Mouse (Mus musculus): ENCODE results near the gene Bloc1s5. TPM values are rescaled to one million over a fixed set of nuclear protein-coding genes. Genes with fewer than 3 reads are reported as not detected.

Bloc1s5 gene
- total RNA-seq, 1 experiment from 2014 or later = 6.2 TPM

GRCm38 (mm10) chr13:38624292-38624902 is 10.5 kb downstream of the Bloc1s5 start:
- ATAC-seq (ENCODE audit: extremely low read depth, insufficient number of reproducible peaks, low FRiP score, poor library complexity, severe bottlenecking) = no peak

DNA sequence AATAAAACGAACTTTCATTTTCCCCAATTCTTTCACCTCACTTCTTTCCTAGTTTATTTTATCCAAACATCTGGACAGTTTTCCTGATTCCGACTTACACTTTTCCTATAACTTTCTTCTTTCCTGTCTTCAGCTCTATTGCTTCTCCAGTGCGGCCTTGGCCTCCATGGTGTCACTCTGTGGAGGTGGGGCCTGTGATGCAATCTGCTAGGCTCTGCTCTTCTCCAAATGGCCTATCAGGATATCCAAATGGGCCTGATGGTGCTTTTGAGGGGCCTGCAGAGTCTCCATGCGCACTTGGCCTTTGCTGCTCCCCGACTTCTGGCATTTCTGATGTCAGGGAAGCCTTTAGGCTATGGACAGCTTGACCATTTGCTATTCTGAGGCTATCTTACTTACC is 11.6 kb downstream of the Bloc1s5 start:
- no peak for ATAC-seq (ENCODE audit: extremely low read depth, insufficient number of reproducible peaks, low FRiP score, poor library complexity, severe bottlenecking)

DNA sequence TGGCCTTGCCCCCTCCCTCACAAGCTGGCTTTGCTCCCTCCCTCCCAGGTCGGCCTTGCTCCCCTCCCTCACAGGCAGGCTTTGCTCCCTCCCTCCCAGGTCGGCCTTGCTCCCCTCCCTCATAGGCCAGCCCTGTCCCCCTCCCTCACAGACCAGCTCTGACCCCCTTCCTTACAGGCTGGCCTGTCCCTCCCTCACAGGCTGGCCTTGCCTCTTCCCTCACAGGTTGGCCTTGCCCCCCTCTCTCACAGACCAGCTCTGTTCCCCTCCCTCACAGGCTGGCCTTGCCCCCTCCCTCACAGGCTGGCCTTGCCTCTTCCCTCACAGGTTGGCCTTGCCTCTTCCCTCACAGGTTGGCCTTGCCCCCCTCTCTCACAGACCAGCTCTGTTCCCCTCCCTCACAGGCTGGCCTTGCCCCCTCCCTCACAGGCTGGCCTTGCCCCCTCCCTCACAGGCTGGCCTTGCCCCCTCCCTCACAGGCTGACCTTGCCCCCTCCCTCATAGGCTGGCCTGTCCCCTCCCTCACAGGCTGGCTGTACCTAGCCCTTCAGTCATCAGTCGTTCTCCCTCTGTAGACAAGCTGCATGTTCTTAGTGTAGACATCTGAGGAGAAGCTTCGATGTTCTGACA is 16.8 kb downstream of the Bloc1s5 start:
- ATAC-seq (ENCODE audit: extremely low read depth, insufficient number of reproducible peaks, low FRiP score, poor library complexity, severe bottlenecking) = peak; percentile 8; the same call in 1 of the 2 replicates

DNA sequence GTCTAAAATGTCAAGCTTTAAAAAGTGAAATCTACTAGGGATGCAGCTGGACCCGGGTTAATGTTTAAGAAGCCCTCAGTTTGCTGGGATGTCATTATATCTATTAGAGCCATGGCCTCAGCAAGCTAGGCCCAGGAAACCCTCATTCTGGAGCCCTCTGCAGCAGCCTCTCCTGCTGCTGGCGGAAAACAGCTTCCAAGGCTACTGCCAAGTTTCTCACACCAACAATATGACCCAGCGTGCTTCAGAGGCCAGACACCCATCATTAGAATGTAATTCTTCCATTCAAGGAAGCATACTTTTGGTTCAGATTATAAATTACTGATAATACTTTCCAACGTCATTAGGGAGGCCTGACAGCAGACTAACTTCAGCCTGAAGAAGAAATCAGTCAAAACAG is 18.0 kb downstream of the Bloc1s5 start:
- no peak for ATAC-seq (ENCODE audit: extremely low read depth, insufficient number of reproducible peaks, low FRiP score, poor library complexity, severe bottlenecking)

- no peak for ATAC-seq (ENCODE audit: extremely low read depth, insufficient number of reproducible peaks, low FRiP score, poor library complexity, severe bottlenecking)
These were observed 19.3 kb downstream of the Bloc1s5 start for GRCm38 (mm10) chr13:38615656-38616055.

- no peak for ATAC-seq (ENCODE audit: extremely low read depth, insufficient number of reproducible peaks, low FRiP score, poor library complexity, severe bottlenecking)
These were observed 20.6 kb downstream of the Bloc1s5 start for GRCm38 (mm10) chr13:38614298-38614697.

DNA sequence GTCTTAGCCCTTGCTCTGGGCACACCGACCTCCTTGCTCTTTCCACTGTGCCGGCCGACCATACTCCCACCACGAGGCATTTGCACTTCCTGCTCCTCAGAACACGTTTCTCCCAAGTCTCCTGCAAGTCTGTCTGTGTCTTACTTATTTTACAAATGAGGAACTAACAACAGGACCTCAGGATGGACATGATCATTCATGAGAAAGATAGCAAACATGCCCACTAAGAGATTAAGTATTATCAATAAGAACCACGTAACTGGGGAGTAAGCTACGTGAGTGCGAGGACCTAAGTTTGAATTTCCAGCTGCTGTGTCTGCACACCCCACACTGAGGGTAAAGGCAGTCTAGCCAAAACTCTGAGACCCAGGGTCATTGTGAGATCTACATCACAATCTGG is 21.3 kb downstream of the Bloc1s5 start:
- no peak for ATAC-seq (ENCODE audit: extremely low read depth, insufficient number of reproducible peaks, low FRiP score, poor library complexity, severe bottlenecking)

DNA sequence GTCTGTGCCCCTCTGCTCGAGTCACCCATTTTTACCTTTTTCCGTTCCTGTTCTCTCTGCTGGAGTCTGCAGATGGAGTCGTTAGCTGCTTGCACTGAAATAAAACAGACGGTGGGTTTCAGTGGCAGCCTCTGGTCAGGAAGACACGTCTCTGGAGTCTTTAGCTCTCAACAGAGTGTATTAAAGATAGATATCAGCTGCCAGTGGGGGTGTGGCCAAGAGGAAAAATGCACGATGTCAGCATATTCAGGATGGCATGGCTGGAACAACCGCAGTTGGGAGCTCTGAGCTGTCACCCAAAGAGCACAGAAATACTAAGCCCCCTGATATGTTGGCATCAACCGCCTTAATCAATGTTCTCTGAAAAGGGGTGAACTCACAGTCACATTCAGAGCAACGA is 22.3 kb downstream of the Bloc1s5 start:
- no peak for ATAC-seq (ENCODE audit: extremely low read depth, insufficient number of reproducible peaks, low FRiP score, poor library complexity, severe bottlenecking)

- no peak for ATAC-seq (ENCODE audit: extremely low read depth, insufficient number of reproducible peaks, low FRiP score, poor library complexity, severe bottlenecking)
These were observed 22.7 kb downstream of the Bloc1s5 start for GRCm38 (mm10) chr13:38612179-38612578.

DNA sequence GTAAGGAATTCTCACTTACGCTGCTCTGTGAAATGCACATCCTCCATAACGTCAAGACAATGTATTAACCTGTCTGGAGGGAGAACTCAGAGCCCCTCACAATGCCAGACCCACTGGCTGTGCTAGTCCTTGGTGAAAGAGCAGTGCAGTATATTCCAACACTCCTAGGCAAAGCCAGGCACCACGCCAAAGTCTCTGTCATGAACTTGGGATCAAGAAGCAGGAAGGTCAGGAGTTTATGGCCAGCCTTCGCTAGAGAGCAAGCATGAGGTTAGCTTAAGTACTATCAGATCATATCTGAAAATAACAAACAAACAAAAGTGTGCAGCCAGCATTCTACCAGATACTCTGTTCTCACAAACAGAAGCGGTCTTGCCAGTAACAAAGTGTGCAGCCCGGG is 24.6 kb downstream of the Bloc1s5 start:
- no peak for ATAC-seq (ENCODE audit: extremely low read depth, insufficient number of reproducible peaks, low FRiP score, poor library complexity, severe bottlenecking)

GRCm38 (mm10) chr13:38607130-38607529 is 27.8 kb downstream of the Bloc1s5 start:
- ATAC-seq (ENCODE audit: extremely low read depth, insufficient number of reproducible peaks, low FRiP score, poor library complexity, severe bottlenecking) = no peak

- ATAC-seq (ENCODE audit: extremely low read depth, insufficient number of reproducible peaks, low FRiP score, poor library complexity, severe bottlenecking) = no peak
These were observed 29.6 kb downstream of the Bloc1s5 start for GRCm38 (mm10) chr13:38605353-38605752.

- ATAC-seq (ENCODE audit: extremely low read depth, insufficient number of reproducible peaks, low FRiP score, poor library complexity, severe bottlenecking) = no peak
These were observed 31.9 kb downstream of the Bloc1s5 start for GRCm38 (mm10) chr13:38602966-38603365.

- no peak for ATAC-seq (ENCODE audit: extremely low read depth, insufficient number of reproducible peaks, low FRiP score, poor library complexity, severe bottlenecking)
These were observed 32.6 kb downstream of the Bloc1s5 start for GRCm38 (mm10) chr13:38602243-38602832.

GRCm38 (mm10) chr13:38600811-38601210 is 34.1 kb downstream of the Bloc1s5 start:
- ATAC-seq (ENCODE audit: extremely low read depth, insufficient number of reproducible peaks, low FRiP score, poor library complexity, severe bottlenecking) = no peak

- ATAC-seq (ENCODE audit: extremely low read depth, insufficient number of reproducible peaks, low FRiP score, poor library complexity, severe bottlenecking) = no peak
These were observed 37.8 kb downstream of the Bloc1s5 start for GRCm38 (mm10) chr13:38597076-38597475.

- ATAC-seq (ENCODE audit: extremely low read depth, insufficient number of reproducible peaks, low FRiP score, poor library complexity, severe bottlenecking) = no peak
These were observed 38.4 kb downstream of the Bloc1s5 start for GRCm38 (mm10) chr13:38596461-38596860.

GRCm38 (mm10) chr13:38593114-38593513 is 41.8 kb downstream of the Bloc1s5 start:
- ATAC-seq (ENCODE audit: extremely low read depth, insufficient number of reproducible peaks, low FRiP score, poor library complexity, severe bottlenecking) = no peak

GRCm38 (mm10) chr13:38587350-38587749 is 47.6 kb downstream of the Bloc1s5 start:
- no peak for ATAC-seq (ENCODE audit: extremely low read depth, insufficient number of reproducible peaks, low FRiP score, poor library complexity, severe bottlenecking)

GRCm38 (mm10) chr13:38586451-38586850 is 48.5 kb downstream of the Bloc1s5 start:
- ATAC-seq (ENCODE audit: extremely low read depth, insufficient number of reproducible peaks, low FRiP score, poor library complexity, severe bottlenecking) = no peak

Data from neutrophil, adult 5-6 weeks (primary cell).